Mouse (Mus musculus) neural tube, embryonic 15.5 days (tissue): ENCODE results near the gene Eef2k. TPM values are rescaled to one million over a fixed set of nuclear protein-coding genes. Genes with fewer than 3 reads are reported as not detected.

ENCODE experiments used
- ATAC-seq: fragments of 200-750 bp; cut with Nextera tagmentation; 2 replicates; pipeline ENCODE4 v1.8.0; 2017; ENCODE audit warnings: mild to moderate bottlenecking, moderate TSS enrichment, moderate library complexity; ENCODE audit not compliant: low FRiP score
- H3K27ac ChIP-seq: fragments of 300-500 bp; sonication (generic); replicated peaks from 2 replicates; pipeline ENCODE4 v1.5.1; 2015; ENCODE audit warnings: mild to moderate bottlenecking, inconsistent platforms
- H3K27me3 ChIP-seq: fragments of 300-500 bp; sonication (generic); replicated peaks from 2 replicates; pipeline ENCODE4 v1.6.1; 2015; ENCODE audit warnings: inconsistent platforms
- H3K36me3 ChIP-seq: fragments of 300-500 bp; sonication (generic); 2 replicates; pipeline ENCODE4 v1.6.1; 2015; ENCODE audit warnings: inconsistent platforms
- H3K4me1 ChIP-seq: fragments of 300-500 bp; sonication (generic); 2 replicates; pipeline ENCODE4 v1.6.1; 2015; ENCODE audit warnings: inconsistent platforms
- H3K4me2 ChIP-seq: fragments of 300-500 bp; sonication (generic); 2 replicates; pipeline ENCODE4 v1.6.1; 2015; ENCODE audit warnings: inconsistent platforms, mild to moderate bottlenecking, moderate library complexity
- H3K4me3 ChIP-seq: fragments of 300-500 bp; sonication (generic); replicated peaks from 2 replicates; pipeline ENCODE4 v1.5.1; 2015; ENCODE audit warnings: mild to moderate bottlenecking, inconsistent platforms
- H3K9ac ChIP-seq: fragments of 300-500 bp; sonication (generic); replicated peaks from 2 replicates; pipeline ENCODE4 v1.6.1; 2015; ENCODE audit warnings: mild to moderate bottlenecking, inconsistent platforms
- H3K9me3 ChIP-seq: fragments of 300-500 bp; sonication (generic); replicated peaks from 2 replicates; pipeline ENCODE4 v1.6.1; 2016; ENCODE audit warnings: inconsistent platforms
- WGBS: fragments of 180-500 bp; shearing (Covaris S2); methylation state at CpG from one replicate; pipeline ENCODE4 v1.1.7; 2015; ENCODE audit warnings: mixed read lengths; 5-methylcytosine and 5-hydroxymethylcytosine counted together
- polyA plus RNA-seq: library from polyadenylated mRNA; unstranded; fragments of >200 nt; fragmentation: Nextera tagmentation; extraction: Ambion mirVana; gene quantifications from 2 replicates; pipeline ENCODE4 v1.2.1, GENCODE M21; 2015

Eef2k gene
- polyA plus RNA-seq, 1 experiment from 2014 or later, result 33.5 TPM

GRCm38 (mm10) chr7:120848831-120849512, 6.3 kb downstream of the Eef2k start:
- WGBS, result 77% methylated on average over 3 of the region's 3 CpGs

GRCm38 (mm10) chr7:120850165-120850564, 7.5 kb downstream of the Eef2k start:
- H3K9me3 ChIP-seq, result no peaks in the 10 kb centered on the region
- WGBS, result 94% methylated on average over 3 of the region's 3 CpGs

More at GRCm38 (mm10) chr7:120848831-120849512, 6.3 kb downstream of the Eef2k start:
- ATAC-seq, result no peak
- peaks cover 35% of the 10 kb centered on the region for H3K4me1 ChIP-seq
- H3K4me2 ChIP-seq, result no peak overlapping the region
- no peaks in the 10 kb centered on the region for H3K27me3 ChIP-seq
- no peak overlapping the region for H3K9ac ChIP-seq
- H3K27ac ChIP-seq, result no peak overlapping the region
- 0 out of 2 replicates have a peak, but pooled peaks cover 6% of the 10 kb centered on the region for H3K36me3 ChIP-seq
- H3K9me3 ChIP-seq, result no peaks in the 10 kb centered on the region
- H3K4me3 ChIP-seq, result no peak overlapping the region

GRCm38 (mm10) chr7:120859854-120860253, 17.2 kb downstream of the Eef2k start:
- H3K27ac ChIP-seq, result no peak overlapping the region
- 80% methylated on average over 11 of the region's 11 CpGs for WGBS
- no peak for ATAC-seq
- no peak overlapping the region for H3K9ac ChIP-seq
- H3K9me3 ChIP-seq, result no peaks in the 10 kb centered on the region
- peaks cover 14% of the 10 kb centered on the region for H3K36me3 ChIP-seq
- H3K4me3 ChIP-seq, result no peak overlapping the region
- peaks cover 13% of the 10 kb centered on the region for H3K4me1 ChIP-seq
- H3K4me2 ChIP-seq, result no peak overlapping the region
- no peaks in the 10 kb centered on the region for H3K27me3 ChIP-seq

More at GRCm38 (mm10) chr7:120850165-120850564, 7.5 kb downstream of the Eef2k start:
- no peak for ATAC-seq
- H3K4me3 ChIP-seq, result no peak overlapping the region
- H3K4me2 ChIP-seq, result no peak overlapping the region
- no peak overlapping the region for H3K9ac ChIP-seq
- H3K36me3 ChIP-seq, result 0 out of 2 replicates have a peak, but pooled peaks cover 6% of the 10 kb centered on the region
- peaks cover 23% of the 10 kb centered on the region for H3K4me1 ChIP-seq
- no peak overlapping the region for H3K27ac ChIP-seq
- H3K27me3 ChIP-seq, result no peaks in the 10 kb centered on the region

- Histone ChIP-seq H3K9me3 (no peaks in the 10 kb centered on the region), H3K4me3 (no peak overlapping the region), H3K27ac (no peak overlapping the region), H3K4me2 (no peak overlapping the region), H3K36me3 (peaks cover 14% of the 10 kb centered on the region), H3K27me3 (no peaks in the 10 kb centered on the region), H3K9ac (no peak overlapping the region), H3K4me1 (peaks cover 24% of the 10 kb centered on the region)
- no peak for ATAC-seq
- 54% methylated on average over 10 of the region's 10 CpGs for WGBS
These were observed 18.3 kb downstream of the Eef2k start for GRCm38 (mm10) chr7:120860799-120861487.

GRCm38 (mm10) chr7:120861488-120862047, 18.9 kb downstream of the Eef2k start:
- Histone ChIP-seq H3K27ac (no peak overlapping the region), H3K4me3 (no peak overlapping the region), H3K27me3 (no peaks in the 10 kb centered on the region), H3K36me3 (peaks cover 14% of the 10 kb centered on the region), H3K9ac (no peak overlapping the region), H3K4me2 (no peak overlapping the region), H3K9me3 (no peaks in the 10 kb centered on the region), H3K4me1 (peaks cover 30% of the 10 kb centered on the region)
- ATAC-seq, result no peak
- 60% methylated on average over 2 of the region's 2 CpGs for WGBS

GRCm38 (mm10) chr7:120862196-120862595, 19.6 kb downstream of the Eef2k start:
- ATAC-seq, result no peak
- no peak overlapping the region for H3K9ac ChIP-seq
- H3K4me3 ChIP-seq, result no peak overlapping the region
- H3K27ac ChIP-seq, result no peak overlapping the region
- no peak overlapping the region for H3K4me2 ChIP-seq
- peaks cover 34% of the 10 kb centered on the region for H3K4me1 ChIP-seq
- WGBS, result 37% methylated on average over 3 of the region's 3 CpGs
- no peaks in the 10 kb centered on the region for H3K9me3 ChIP-seq
- no peaks in the 10 kb centered on the region for H3K27me3 ChIP-seq
- peaks cover 14% of the 10 kb centered on the region for H3K36me3 ChIP-seq

GRCm38 (mm10) chr7:120862626-120863025, 20.0 kb downstream of the Eef2k start:
- no peak for ATAC-seq

GRCm38 (mm10) chr7:120863476-120863875, 20.8 kb downstream of the Eef2k start:
- H3K9me3 ChIP-seq, result no peaks in the 10 kb centered on the region
- no peak overlapping the region for H3K9ac ChIP-seq
- no peaks in the 10 kb centered on the region for H3K27me3 ChIP-seq
- no peak overlapping the region for H3K27ac ChIP-seq
- 50% methylated on average over 5 of the region's 5 CpGs for WGBS
- peaks cover 10% of the 10 kb centered on the region for H3K36me3 ChIP-seq
- no peak for ATAC-seq
- no peak overlapping the region for H3K4me2 ChIP-seq
- peaks cover 34% of the 10 kb centered on the region for H3K4me1 ChIP-seq
- H3K4me3 ChIP-seq, result no peak overlapping the region

More at GRCm38 (mm10) chr7:120862626-120863025, 20.0 kb downstream of the Eef2k start:
- H3K4me3 ChIP-seq, result no peak overlapping the region
- H3K4me1 ChIP-seq, result peaks cover 34% of the 10 kb centered on the region
- no peak overlapping the region for H3K27ac ChIP-seq
- H3K9ac ChIP-seq, result no peak overlapping the region
- H3K36me3 ChIP-seq, result peaks cover 14% of the 10 kb centered on the region
- H3K4me2 ChIP-seq, result no peak overlapping the region
- no peaks in the 10 kb centered on the region for H3K27me3 ChIP-seq
- no peaks in the 10 kb centered on the region for H3K9me3 ChIP-seq
- WGBS, result 70% methylated on average over 7 of the region's 7 CpGs

GRCm38 (mm10) chr7:120865100-120865499, 22.5 kb downstream of the Eef2k start:
- Histone ChIP-seq H3K9me3 (no peaks in the 10 kb centered on the region), H3K4me2 (peak overlapping the region; percentile 20), H3K27ac (peak overlapping the region; percentile 81; the same call in 1 of the 2 replicates), H3K9ac (no peak overlapping the region), H3K4me3 (no peak overlapping the region), H3K36me3 (0 out of 2 replicates have a peak, but pooled peaks cover under 1% of the 10 kb centered on the region), H3K4me1 (peaks cover 43% of the 10 kb centered on the region), H3K27me3 (no peaks in the 10 kb centered on the region)
- ATAC-seq, result peak; percentile 81
- 4% methylated on average over 7 of the region's 7 CpGs for WGBS

GRCm38 (mm10) chr7:120865832-120866231, 23.2 kb downstream of the Eef2k start:
- no peaks in the 10 kb centered on the region for H3K27me3 ChIP-seq
- no peaks in the 10 kb centered on the region for H3K9me3 ChIP-seq
- WGBS, result 50% methylated on average over 4 of the region's 4 CpGs
- 0 out of 2 replicates have a peak overlapping the region, but pooled peaks have one; percentile 20 for H3K4me2 ChIP-seq
- H3K36me3 ChIP-seq, result no peaks in the 10 kb centered on the region
- peak overlapping the region; percentile 81 for H3K27ac ChIP-seq
- H3K4me1 ChIP-seq, result peaks cover 44% of the 10 kb centered on the region
- no peak overlapping the region for H3K4me3 ChIP-seq
- ATAC-seq, result no peak
- no peak overlapping the region for H3K9ac ChIP-seq

GRCm38 (mm10) chr7:120866684-120867083, 24.1 kb downstream of the Eef2k start:
- Histone ChIP-seq H3K9me3 (no peaks in the 10 kb centered on the region), H3K27ac (0 out of 2 replicates have a peak overlapping the region, but pooled peaks have one; percentile 81), H3K9ac (no peak overlapping the region), H3K4me1 (peaks cover 44% of the 10 kb centered on the region), H3K27me3 (no peaks in the 10 kb centered on the region), H3K4me3 (no peak overlapping the region), H3K4me2 (no peak overlapping the region), H3K36me3 (no peaks in the 10 kb centered on the region)
- no peak for ATAC-seq
- WGBS, result 79% methylated on average over 2 of the region's 2 CpGs
